Mouse (Mus musculus): ENCODE data around the gene Xpr1. TPM values are rescaled to one million over a fixed set of nuclear protein-coding genes. Genes with fewer than 3 reads are reported as not detected.

The Xpr1 gene
- polyA plus RNA-seq, 1 experiment from 2014 or later: 6.8 TPM

DNA sequence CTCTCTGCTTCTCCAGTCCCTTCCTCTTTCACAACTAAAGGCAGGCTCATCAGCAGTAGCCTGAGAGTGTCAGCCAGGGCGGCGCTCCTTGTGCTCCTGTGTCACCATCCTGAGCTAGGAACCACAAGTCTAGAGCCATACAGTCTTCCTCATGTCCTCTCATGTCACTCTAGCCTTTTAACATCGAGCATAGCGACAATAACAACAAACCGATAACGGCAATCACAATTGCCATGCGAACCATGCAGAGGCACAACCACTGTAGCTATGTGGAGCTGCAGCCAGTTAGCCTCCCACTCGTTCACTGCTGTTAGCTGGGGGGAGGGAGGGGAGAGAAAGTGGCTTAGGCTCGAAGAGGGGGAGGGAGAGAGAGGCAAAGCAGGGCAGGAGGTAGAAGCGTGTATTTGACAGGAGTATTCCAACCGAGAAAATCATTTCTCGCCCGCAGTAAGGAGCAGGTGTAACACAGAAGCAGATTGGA lies 25.3 kb upstream of the Xpr1 start:
- WGBS: 70% methylated on average over 13 of the region's 13 CpGs
- no peak for DNase-seq (ENCODE audit: low spot score)

GRCm38 (mm10) chr1:155439551-155439950 lies 22.3 kb upstream of the Xpr1 start:
- 52% methylated on average over 7 of the region's 7 CpGs for WGBS
- no peak for ATAC-seq (replicated peaks; ENCODE audit: low FRiP score, low TSS enrichment, low read depth)
- H3K9ac ChIP-seq (ENCODE audit: low read length): no peak overlapping the region

More for the DNA sequence above, 25.3 kb upstream of the Xpr1 start:
- H3K9ac ChIP-seq (ENCODE audit: low read length): no peak overlapping the region
- ATAC-seq (replicated peaks; ENCODE audit: low FRiP score, low TSS enrichment, low read depth): no peak
- no peak overlapping the region for H3K4me3 ChIP-seq (ENCODE audit: low read depth, low read length)
- H3K4me1 ChIP-seq (replicated peaks; ENCODE audit: control insufficient read depth, insufficient read depth, low read length): no peaks in the 10 kb centered on the region
- no peaks in the 10 kb centered on the region for H3K27me3 ChIP-seq (replicated peaks; ENCODE audit: control insufficient read depth, insufficient read depth, low read length)
- no peak overlapping the region for H3K27ac ChIP-seq (ENCODE audit: low read depth)
- H3K36me3 ChIP-seq (ENCODE audit: control insufficient read depth, insufficient read depth, low read length): no peaks in the 10 kb centered on the region
- no peak overlapping the region for H3K4me2 ChIP-seq (ENCODE audit: low read length)
- no peaks in the 10 kb centered on the region for H3K9me3 ChIP-seq (ENCODE audit: control insufficient read depth, low read length)

GRCm38 (mm10) chr1:155438525-155438924 lies 21.3 kb upstream of the Xpr1 start:
- no peaks in the 10 kb centered on the region for H3K27me3 ChIP-seq (replicated peaks; ENCODE audit: control insufficient read depth, insufficient read depth, low read length)
- H3K4me2 ChIP-seq (ENCODE audit: low read length): no peak overlapping the region
- H3K4me3 ChIP-seq (ENCODE audit: low read depth, low read length): no peak overlapping the region
- ATAC-seq (replicated peaks; ENCODE audit: low FRiP score, low TSS enrichment, low read depth) (peak; percentile 79), DNase-seq (ENCODE audit: low spot score) (no peak)
- H3K4me1 ChIP-seq (replicated peaks; ENCODE audit: control insufficient read depth, insufficient read depth, low read length): no peaks in the 10 kb centered on the region
- no peak overlapping the region for H3K27ac ChIP-seq (ENCODE audit: low read depth)
- H3K9me3 ChIP-seq (ENCODE audit: control insufficient read depth, low read length): no peaks in the 10 kb centered on the region
- no peak overlapping the region for H3K9ac ChIP-seq (ENCODE audit: low read length)
- H3K36me3 ChIP-seq (ENCODE audit: control insufficient read depth, insufficient read depth, low read length): no peaks in the 10 kb centered on the region
- 17% methylated on average over 3 of the region's 3 CpGs for WGBS

More at GRCm38 (mm10) chr1:155439551-155439950, 22.3 kb upstream of the Xpr1 start:
- Histone ChIP-seq H3K27ac (ENCODE audit: low read depth) (no peak overlapping the region), H3K4me1 (replicated peaks; ENCODE audit: control insufficient read depth, insufficient read depth, low read length) (no peaks in the 10 kb centered on the region), H3K9me3 (ENCODE audit: control insufficient read depth, low read length) (no peaks in the 10 kb centered on the region), H3K27me3 (replicated peaks; ENCODE audit: control insufficient read depth, insufficient read depth, low read length) (no peaks in the 10 kb centered on the region), H3K4me3 (ENCODE audit: low read depth, low read length) (no peak overlapping the region), H3K4me2 (ENCODE audit: low read length) (no peak overlapping the region), H3K36me3 (ENCODE audit: control insufficient read depth, insufficient read depth, low read length) (no peaks in the 10 kb centered on the region)
- DNase-seq (ENCODE audit: low spot score): no peak

DNA sequence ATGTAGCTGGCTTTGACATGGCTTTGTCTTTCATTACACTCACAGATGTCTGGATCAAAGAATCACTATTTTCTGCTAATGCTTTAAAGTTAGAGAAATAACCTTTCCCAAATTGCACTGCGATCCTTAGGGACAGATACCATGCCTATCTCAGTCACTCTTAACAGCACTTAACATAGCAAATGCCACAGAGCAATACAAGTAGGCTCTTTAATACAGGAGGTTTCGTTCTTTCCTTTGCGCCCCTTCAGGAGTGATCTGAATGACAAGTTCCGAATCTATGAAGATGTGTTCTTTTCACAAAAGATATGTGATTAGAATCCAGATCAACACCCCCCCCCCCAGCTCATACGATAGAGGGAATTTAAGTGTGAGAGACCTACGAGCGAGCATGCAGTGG lies 12.1 kb upstream of the Xpr1 start:
- no peak overlapping the region for H3K4me3 ChIP-seq (ENCODE audit: low read depth, low read length)
- WGBS: 84% methylated on average over 7 of the region's 7 CpGs
- 0 out of 2 replicates have a peak, but pooled peaks cover 4% of the 10 kb centered on the region for H3K4me1 ChIP-seq (replicated peaks; ENCODE audit: control insufficient read depth, insufficient read depth, low read length)
- no peaks in the 10 kb centered on the region for H3K27me3 ChIP-seq (replicated peaks; ENCODE audit: control insufficient read depth, insufficient read depth, low read length)
- no peak overlapping the region for H3K9ac ChIP-seq (ENCODE audit: low read length)
- DNase-seq (ENCODE audit: low spot score) (no peak), ATAC-seq (replicated peaks; ENCODE audit: low FRiP score, low TSS enrichment, low read depth) (no peak)
- H3K4me2 ChIP-seq (ENCODE audit: low read length): no peak overlapping the region
- no peaks in the 10 kb centered on the region for H3K36me3 ChIP-seq (ENCODE audit: control insufficient read depth, insufficient read depth, low read length)
- H3K27ac ChIP-seq (ENCODE audit: low read depth): no peak overlapping the region
- no peaks in the 10 kb centered on the region for H3K9me3 ChIP-seq (ENCODE audit: control insufficient read depth, low read length)

DNA sequence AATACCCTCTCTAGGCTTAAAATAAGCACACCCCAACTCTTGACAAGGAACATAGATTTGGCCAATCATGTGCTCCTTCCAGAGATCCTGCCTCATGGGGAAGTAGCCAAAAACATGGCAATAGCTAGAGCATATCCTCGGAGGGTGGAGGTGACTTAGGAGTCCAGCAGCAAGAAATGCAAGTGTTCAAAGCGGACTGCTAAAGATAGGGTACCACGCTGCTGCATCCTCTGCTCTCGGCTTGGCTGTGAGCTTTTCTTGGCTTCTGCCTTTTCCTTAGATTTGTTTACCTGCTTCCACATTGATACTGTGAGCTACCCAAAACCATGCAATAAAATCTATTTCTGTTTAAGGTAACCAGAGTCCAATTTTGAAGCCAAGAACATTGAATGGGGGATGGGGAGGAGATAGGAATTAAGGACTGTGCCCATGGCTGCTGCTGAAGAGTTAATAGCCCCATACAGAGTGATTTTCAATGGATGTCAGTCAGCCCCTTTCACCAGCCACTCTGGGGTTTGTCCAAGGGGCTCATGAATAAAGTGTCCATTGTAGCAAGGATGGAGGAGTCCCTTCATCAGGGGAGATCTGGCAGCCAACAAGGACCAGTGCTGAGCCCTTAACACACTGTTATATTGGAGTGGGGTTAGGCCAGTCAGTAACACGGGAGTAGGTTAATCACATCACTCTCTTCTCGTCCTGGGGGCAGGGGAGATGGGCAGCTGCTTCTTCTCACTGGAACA lies 10.1 kb upstream of the Xpr1 start:
- DNase-seq (ENCODE audit: low spot score): no peak
- H3K4me3 ChIP-seq (ENCODE audit: low read depth, low read length): no peak overlapping the region
- ATAC-seq (replicated peaks; ENCODE audit: low FRiP score, low TSS enrichment, low read depth): no peak
- H3K9ac ChIP-seq (ENCODE audit: low read length): no peak overlapping the region
- 66% methylated on average over 6 of the region's 6 CpGs for WGBS
- H3K4me2 ChIP-seq (ENCODE audit: low read length): no peak overlapping the region
- no peak overlapping the region for H3K27ac ChIP-seq (ENCODE audit: low read depth)
- H3K36me3 ChIP-seq (ENCODE audit: control insufficient read depth, insufficient read depth, low read length): no peaks in the 10 kb centered on the region
- no peaks in the 10 kb centered on the region for H3K27me3 ChIP-seq (replicated peaks; ENCODE audit: control insufficient read depth, insufficient read depth, low read length)
- H3K4me1 ChIP-seq (replicated peaks; ENCODE audit: control insufficient read depth, insufficient read depth, low read length): 0 out of 2 replicates have a peak, but pooled peaks cover 4% of the 10 kb centered on the region
- H3K9me3 ChIP-seq (ENCODE audit: control insufficient read depth, low read length): no peaks in the 10 kb centered on the region

GRCm38 (mm10) chr1:155425743-155426315 lies 8.6 kb upstream of the Xpr1 start:
- Histone ChIP-seq H3K27ac (ENCODE audit: low read depth) (no peak overlapping the region), H3K9ac (ENCODE audit: low read length) (no peak overlapping the region)
- WGBS: 45% methylated on average over 6 of the region's 6 CpGs

GRCm38 (mm10) chr1:155425285-155425684 lies 8.1 kb upstream of the Xpr1 start:
- Histone ChIP-seq H3K36me3 (ENCODE audit: control insufficient read depth, insufficient read depth, low read length) (no peaks in the 10 kb centered on the region), H3K9ac (ENCODE audit: low read length) (no peak overlapping the region), H3K27me3 (replicated peaks; ENCODE audit: control insufficient read depth, insufficient read depth, low read length) (no peaks in the 10 kb centered on the region), H3K4me3 (ENCODE audit: low read depth, low read length) (no peak overlapping the region), H3K9me3 (ENCODE audit: control insufficient read depth, low read length) (no peaks in the 10 kb centered on the region), H3K4me1 (replicated peaks; ENCODE audit: control insufficient read depth, insufficient read depth, low read length) (0 out of 2 replicates have a peak, but pooled peaks cover 4% of the 10 kb centered on the region), H3K4me2 (ENCODE audit: low read length) (no peak overlapping the region), H3K27ac (ENCODE audit: low read depth) (no peak overlapping the region)
- WGBS: 82% methylated on average over 5 of the region's 5 CpGs
- no peak for DNase-seq (ENCODE audit: low spot score)
- no peak for ATAC-seq (replicated peaks; ENCODE audit: low FRiP score, low TSS enrichment, low read depth)

More at GRCm38 (mm10) chr1:155425743-155426315, 8.6 kb upstream of the Xpr1 start:
- Histone ChIP-seq H3K27me3 (replicated peaks; ENCODE audit: control insufficient read depth, insufficient read depth, low read length) (no peaks in the 10 kb centered on the region), H3K36me3 (ENCODE audit: control insufficient read depth, insufficient read depth, low read length) (no peaks in the 10 kb centered on the region), H3K4me3 (ENCODE audit: low read depth, low read length) (no peak overlapping the region), H3K4me2 (ENCODE audit: low read length) (no peak overlapping the region), H3K9me3 (ENCODE audit: control insufficient read depth, low read length) (no peaks in the 10 kb centered on the region), H3K4me1 (replicated peaks; ENCODE audit: control insufficient read depth, insufficient read depth, low read length) (0 out of 2 replicates have a peak, but pooled peaks cover 4% of the 10 kb centered on the region)
- DNase-seq (ENCODE audit: low spot score) (no peak), ATAC-seq (replicated peaks; ENCODE audit: low FRiP score, low TSS enrichment, low read depth) (no peak)

DNA sequence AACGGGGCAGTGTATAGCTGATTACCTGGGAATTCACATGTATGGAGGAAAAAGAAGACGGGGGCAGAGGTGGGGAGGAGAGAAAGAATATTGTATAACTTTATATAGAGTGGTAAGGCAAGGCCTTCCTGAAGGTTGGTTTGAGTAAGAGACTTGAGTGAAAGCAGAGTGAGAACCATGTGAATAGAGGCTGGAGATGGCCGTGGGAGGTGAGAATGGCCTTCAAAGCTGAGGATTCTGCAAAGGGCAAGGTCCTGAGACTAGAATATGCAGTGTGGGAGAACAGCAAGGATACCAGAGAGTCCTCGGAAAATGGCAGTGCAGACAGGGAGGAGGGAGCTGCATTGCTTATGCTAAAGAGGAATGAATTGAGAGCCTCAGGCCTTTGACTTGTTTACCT lies 6.6 kb upstream of the Xpr1 start:
- WGBS: 68% methylated on average over 4 of the region's 4 CpGs
- DNase-seq (ENCODE audit: low spot score) (no peak), ATAC-seq (replicated peaks; ENCODE audit: low FRiP score, low TSS enrichment, low read depth) (no peak)
- Histone ChIP-seq H3K27me3 (replicated peaks; ENCODE audit: control insufficient read depth, insufficient read depth, low read length) (no peaks in the 10 kb centered on the region), H3K9ac (ENCODE audit: low read length) (no peak overlapping the region), H3K27ac (ENCODE audit: low read depth) (no peak overlapping the region), H3K4me2 (ENCODE audit: low read length) (no peak overlapping the region), H3K4me1 (replicated peaks; ENCODE audit: control insufficient read depth, insufficient read depth, low read length) (0 out of 2 replicates have a peak, but pooled peaks cover 4% of the 10 kb centered on the region), H3K4me3 (ENCODE audit: low read depth, low read length) (no peak overlapping the region), H3K36me3 (ENCODE audit: control insufficient read depth, insufficient read depth, low read length) (no peaks in the 10 kb centered on the region), H3K9me3 (ENCODE audit: control insufficient read depth, low read length) (no peaks in the 10 kb centered on the region)
